Mouse (Mus musculus) C2C12 (cell line): ENCODE data around the gene Ccl28. TPM values are rescaled to one million over a fixed set of nuclear protein-coding genes. Genes with fewer than 3 reads are reported as not detected.
A peak's percentile ranks its signal among the peaks of the same experiment; 100 is the strongest.

ENCODE experiments used
- H3K27me3 ChIP-seq: one replicate; pipeline ENCODE4 v1.6.1; 2011; ENCODE audit not compliant: control insufficient read depth, insufficient read depth, insufficient read length
- H3K36me3 ChIP-seq: one replicate; pipeline ENCODE4 v1.6.1; 2011; ENCODE audit not compliant: control insufficient read depth, insufficient read depth
- H3K4me3 ChIP-seq: one replicate; pipeline ENCODE4 v1.5.1; 2011; ENCODE audit warnings: mild to moderate bottlenecking, control low read depth; ENCODE audit not compliant: poor library complexity, insufficient read depth, severe bottlenecking
- H3K79me2 ChIP-seq: one replicate; pipeline ENCODE4 v1.6.1; 2011; ENCODE audit not compliant: control insufficient read depth, insufficient read depth
- H3K79me3 ChIP-seq: one replicate; pipeline ENCODE4 v1.6.1; 2011; ENCODE audit warnings: low read depth, control low read depth
- H3ac ChIP-seq: one replicate; pipeline ENCODE3; 2011; ENCODE audit warnings: low read depth; ENCODE audit not compliant: control insufficient read depth, insufficient read length
- CEBPB ChIP-seq: IDR thresholded peaks from one replicate; pipeline ENCODE4 v1.6.1; 2011; ENCODE audit warnings: low read depth, mild to moderate bottlenecking, control low read depth, moderate library complexity
- CTCF ChIP-seq: IDR thresholded peaks from one replicate; pipeline ENCODE4 v1.5.1; 2011; ENCODE audit not compliant: control insufficient read depth, insufficient read depth, insufficient read length
- FOSL1 ChIP-seq: IDR thresholded peaks from one replicate; pipeline ENCODE4 v1.8.0; 2011; ENCODE audit warnings: mild to moderate bottlenecking, low read length; ENCODE audit not compliant: poor library complexity, insufficient read depth, severe bottlenecking
- MAX ChIP-seq: IDR thresholded peaks from one replicate; pipeline ENCODE4 v1.6.1; 2011; ENCODE audit warnings: mild to moderate bottlenecking, control low read depth
- MYOD1 ChIP-seq: IDR thresholded peaks from one replicate; pipeline ENCODE4 v1.6.1; 2011; ENCODE audit warnings: low read depth; ENCODE audit not compliant: control insufficient read depth, insufficient read length
- MYOG ChIP-seq: IDR thresholded peaks from one replicate; pipeline ENCODE4 v1.6.1; 2011; ENCODE audit not compliant: control insufficient read depth, insufficient read length; ENCODE audit errors: extremely low read depth
- USF1 ChIP-seq: IDR thresholded peaks from one replicate; pipeline ENCODE4 v1.6.1; 2011; ENCODE audit warnings: low read depth, mild to moderate bottlenecking, control low read depth, moderate library complexity
- polyA plus RNA-seq: library from polyadenylated mRNA; unstranded; fragments of >200 nt; fragmentation: generic; extraction: Trizol; gene quantifications from one replicate; pipeline ENCODE4 v1.2.1, GENCODE M21; 2012; ENCODE audit warnings: missing spikeins

Gene Ccl28
- polyA plus RNA-seq, 1 experiment, result not detected

DNA sequence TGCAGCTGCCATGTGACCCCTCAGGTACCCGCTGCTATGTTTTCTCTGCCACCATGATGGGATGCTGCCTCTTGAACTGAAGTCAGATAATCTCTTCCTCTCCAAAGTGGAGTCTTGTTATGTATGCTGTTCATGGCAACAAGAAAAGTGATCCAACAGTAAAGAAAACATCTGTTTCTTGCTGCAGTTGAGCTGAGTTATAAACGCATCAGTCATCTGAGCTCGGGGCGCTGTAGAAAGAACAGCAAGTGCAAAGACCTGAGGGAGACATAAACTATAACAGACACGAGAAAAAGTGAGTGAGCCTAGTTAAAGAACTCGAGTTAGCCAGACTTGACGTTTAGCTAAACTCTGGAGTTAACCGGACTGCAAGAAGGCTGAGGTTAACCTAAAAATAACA is 55.2 kb downstream of the Ccl28 start:
- no peak overlapping the region for H3ac ChIP-seq
- no peaks in the 10 kb centered on the region for H3K79me2 ChIP-seq
- H3K27me3 ChIP-seq, result no peaks in the 10 kb centered on the region
- H3K36me3 ChIP-seq, result no peaks in the 10 kb centered on the region
- TF ChIP-seq CTCF (no peak), MYOD1 (no peak), MAX (no peak), FOSL1 (no peak), MYOG (no peak), USF1 (no peak), CEBPB (no peak)
- H3K79me3 ChIP-seq, result no peaks in the 10 kb centered on the region
- H3K4me3 ChIP-seq, result no peak overlapping the region

DNA sequence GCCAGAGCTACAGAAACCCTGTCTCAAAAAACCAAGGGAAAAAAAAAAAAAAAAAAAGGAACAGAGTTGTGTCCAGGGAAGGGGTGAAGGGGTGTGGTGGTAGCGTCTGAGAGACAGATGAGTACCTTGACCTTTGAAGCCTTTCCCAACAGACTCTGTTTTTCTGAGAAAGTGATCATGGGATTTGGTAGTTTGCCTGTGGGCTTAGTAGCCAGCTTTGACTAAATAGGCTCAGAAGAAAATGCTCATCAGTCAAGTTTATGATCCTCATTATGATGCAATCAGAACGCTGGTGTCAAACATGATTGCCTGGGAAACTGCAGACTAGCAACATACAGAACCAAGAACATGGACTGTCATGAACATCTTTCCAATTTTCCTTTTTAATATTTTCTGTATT is 56.1 kb downstream of the Ccl28 start:
- Histone ChIP-seq H3ac (no peak overlapping the region), H3K79me2 (no peaks in the 10 kb centered on the region), H3K27me3 (no peaks in the 10 kb centered on the region), H3K36me3 (no peaks in the 10 kb centered on the region), H3K79me3 (no peaks in the 10 kb centered on the region), H3K4me3 (no peak overlapping the region)
- TF ChIP-seq FOSL1, result no peak
- no peak for TF ChIP-seq CTCF
- no peak for TF ChIP-seq MYOG
- no peak for TF ChIP-seq CEBPB
- TF ChIP-seq MAX, result no peak
- TF ChIP-seq USF1, result no peak
- no peak for TF ChIP-seq MYOD1

DNA sequence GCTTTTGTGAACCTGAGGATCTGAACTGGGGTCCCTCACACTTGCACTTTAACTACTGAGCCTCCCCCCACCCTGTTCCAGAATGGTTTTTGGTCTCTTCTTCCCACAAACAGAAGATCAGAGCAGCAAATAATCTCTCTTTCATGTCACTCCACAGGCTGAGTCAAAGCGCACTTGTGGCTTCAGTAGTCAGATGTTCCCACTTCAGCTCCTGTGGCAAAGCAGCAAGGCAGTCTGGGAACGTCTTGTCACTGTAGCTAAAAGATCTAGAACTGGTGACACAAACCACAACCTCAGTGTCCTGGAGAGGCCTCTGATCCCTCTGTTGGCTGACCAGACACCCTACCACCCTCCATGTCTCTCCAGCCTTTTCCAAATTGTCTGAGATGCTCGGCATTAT is 57.5 kb downstream of the Ccl28 start:
- no peaks in the 10 kb centered on the region for H3K27me3 ChIP-seq
- H3K36me3 ChIP-seq, result no peaks in the 10 kb centered on the region
- TF ChIP-seq FOSL1, result no peak
- TF ChIP-seq USF1, result no peak
- no peak overlapping the region for H3ac ChIP-seq
- no peaks in the 10 kb centered on the region for H3K79me3 ChIP-seq
- H3K79me2 ChIP-seq, result no peaks in the 10 kb centered on the region
- H3K4me3 ChIP-seq, result no peak overlapping the region

DNA sequence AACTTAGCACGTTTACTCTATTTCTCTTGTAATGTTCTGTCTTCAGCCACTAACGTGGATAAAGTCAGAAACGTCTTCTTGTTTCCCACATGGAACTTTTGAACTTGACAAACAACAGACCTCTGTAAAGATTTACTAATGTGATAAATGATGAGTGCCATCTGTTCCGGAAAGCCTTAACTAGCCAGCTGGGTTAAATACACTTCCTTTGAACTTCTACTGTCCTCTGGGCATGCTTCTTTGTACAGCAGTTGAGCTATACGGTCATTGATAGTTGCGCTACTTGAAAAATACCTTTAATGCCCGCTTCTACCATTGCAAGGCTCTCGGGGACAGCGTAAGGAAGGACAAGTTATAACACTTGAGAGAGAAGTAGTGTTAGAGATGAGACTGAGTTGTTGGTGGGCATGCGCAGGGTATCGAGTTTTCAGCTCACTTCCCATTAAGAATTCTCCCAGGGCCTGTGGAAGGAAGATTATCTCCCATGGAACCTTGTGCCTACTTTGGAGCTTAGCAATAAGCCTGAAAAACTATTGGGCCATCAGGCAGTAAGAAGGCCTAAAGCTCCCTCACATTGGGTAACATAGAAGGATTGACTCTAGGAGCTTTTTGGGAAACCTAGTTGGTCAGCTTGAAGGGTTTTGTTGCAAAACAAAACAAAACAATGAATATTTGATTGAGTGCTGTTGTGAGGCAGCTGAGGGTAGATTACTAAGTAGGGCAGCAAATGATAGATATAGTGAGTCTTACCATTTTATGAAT is 61.0 kb downstream of the Ccl28 start:
- no peak for TF ChIP-seq MYOD1
- TF ChIP-seq CTCF, result no peak
- TF ChIP-seq USF1, result no peak
- TF ChIP-seq CEBPB, result no peak
- no peak for TF ChIP-seq MYOG
- TF ChIP-seq MAX, result no peak
- no peak for TF ChIP-seq FOSL1
- Histone ChIP-seq H3K36me3 (no peaks in the 10 kb centered on the region), H3K79me2 (no peaks in the 10 kb centered on the region), H3ac (no peak overlapping the region), H3K27me3 (no peaks in the 10 kb centered on the region), H3K79me3 (no peaks in the 10 kb centered on the region), H3K4me3 (no peak overlapping the region)

DNA sequence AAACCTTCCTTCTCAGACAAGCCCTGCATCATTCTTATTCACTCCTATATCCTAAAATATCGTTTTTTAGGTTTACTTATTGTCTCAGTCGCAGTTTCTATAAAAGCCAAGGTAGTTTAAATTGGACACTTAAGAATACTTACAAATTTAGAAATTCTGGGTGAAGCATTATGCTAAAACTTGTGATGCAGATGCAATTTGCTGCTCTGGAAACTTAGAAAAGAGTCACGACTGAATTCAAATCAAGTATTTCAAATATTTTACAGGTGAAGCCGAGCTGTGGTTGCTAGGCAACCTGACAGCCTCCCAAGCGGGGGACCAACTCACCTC is 66.1 kb downstream of the Ccl28 start:
- Histone ChIP-seq H3K36me3 (peaks cover 20% of the 10 kb centered on the region), H3K27me3 (no peaks in the 10 kb centered on the region), H3K79me3 (peaks cover 40% of the 10 kb centered on the region), H3ac (no peak overlapping the region), H3K4me3 (no peak overlapping the region), H3K79me2 (peaks cover 44% of the 10 kb centered on the region)
- no peak for TF ChIP-seq MYOD1
- no peak for TF ChIP-seq FOSL1
- TF ChIP-seq CTCF, result no peak
- TF ChIP-seq CEBPB, result no peak
- no peak for TF ChIP-seq MAX

DNA sequence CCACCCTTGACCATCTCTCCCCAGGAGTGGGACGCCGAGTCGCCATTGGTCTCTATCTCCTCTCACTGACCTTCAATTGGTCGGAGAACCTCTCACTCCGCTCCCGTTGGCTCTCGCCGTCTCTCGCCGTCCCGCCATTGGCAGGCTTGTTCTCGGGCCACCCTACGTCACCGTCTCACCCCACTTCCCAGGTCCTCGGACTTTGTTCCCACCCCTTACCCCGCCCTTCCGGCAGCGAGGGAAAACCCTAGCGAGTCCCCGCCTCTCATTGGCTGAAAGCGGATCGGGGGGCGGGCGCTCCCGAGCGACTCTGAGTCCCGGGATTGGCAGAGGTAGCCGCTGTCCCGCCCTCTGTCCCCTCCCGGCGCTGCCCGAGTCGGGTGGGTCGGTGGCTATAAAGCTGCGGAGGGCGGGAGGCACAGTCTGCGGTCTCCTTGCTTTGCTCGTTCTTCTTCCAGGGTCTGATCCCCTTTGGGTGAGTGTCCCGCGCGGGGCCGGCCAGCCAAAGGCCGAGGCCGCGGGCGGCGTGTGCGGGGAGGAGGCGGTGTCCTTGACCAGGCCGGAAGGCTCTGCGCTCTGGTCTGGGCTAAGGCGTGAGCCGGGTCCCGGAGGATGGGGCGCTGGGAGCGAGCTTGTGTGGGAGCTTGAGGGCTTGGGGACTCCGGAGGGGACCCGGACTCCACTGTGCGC is 66.6 kb downstream of the Ccl28 start, which contains the start of gene Hmgcs1:
Hmgcs1 (plus strand) TSS at position 341 of the 690 bp plus-strand sequence.
- Histone ChIP-seq H3K27me3 (no peaks in the 10 kb centered on the region), H3K4me3 (peak within 1 kb of the TSS; percentile 78), H3K79me2 (peaks cover 49% of the 10 kb centered on the region), H3K79me3 (peaks cover 44% of the 10 kb centered on the region), H3K36me3 (peaks cover 25% of the 10 kb centered on the region), H3ac (peak within 1 kb of the TSS; percentile 68)
- TF ChIP-seq USF1 (no peak), MAX (no peak), CTCF (no peak), FOSL1 (no peak), MYOG (no peak), CEBPB (no peak)
